Mouse (Mus musculus): ENCODE data around the gene Bnip1. TPM values are rescaled to one million over a fixed set of nuclear protein-coding genes. Genes with fewer than 3 reads are reported as not detected.

Gene Bnip1
- polyA plus RNA-seq, 1 experiment from 2014 or later, result 54.1 TPM

DNA sequence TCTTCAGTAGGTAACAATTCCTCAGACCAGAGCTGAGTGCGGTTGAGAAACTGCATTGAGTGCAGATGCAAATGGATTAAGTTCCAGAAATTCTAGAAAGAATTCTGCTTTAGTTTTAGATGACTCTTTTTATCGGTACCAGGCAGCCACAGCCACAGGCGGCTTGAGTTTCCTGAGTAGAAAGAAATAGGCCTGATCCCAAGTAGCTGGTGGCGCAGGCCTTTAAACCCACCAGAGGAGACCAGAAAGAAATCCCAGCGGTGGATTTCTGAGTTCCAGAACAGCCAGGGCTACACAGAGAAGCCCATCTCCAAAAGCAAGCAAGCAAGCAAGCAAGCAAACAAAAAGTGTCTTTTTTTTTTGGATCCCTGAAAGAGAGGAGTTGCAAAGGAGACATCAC lies 55.5 kb downstream of the Bnip1 start:
- no peak overlapping the region for H3K9ac ChIP-seq (ENCODE audit: low read length)
- WGBS, result 6% methylated on average over 5 of the region's 5 CpGs
- no peaks in the 10 kb centered on the region for H3K9me3 ChIP-seq (ENCODE audit: control insufficient read depth, low read length)
- no peak overlapping the region for H3K4me3 ChIP-seq (ENCODE audit: low read depth, low read length)
- H3K4me1 ChIP-seq (ENCODE audit: control insufficient read depth, insufficient read depth, low read length), result 0 out of 2 replicates have a peak, but pooled peaks cover 3% of the 10 kb centered on the region
- H3K27me3 ChIP-seq (ENCODE audit: control insufficient read depth, insufficient read depth, low read length), result peaks cover 78% of the 10 kb centered on the region
- no peaks in the 10 kb centered on the region for H3K36me3 ChIP-seq (ENCODE audit: control insufficient read depth, insufficient read depth, low read length)
- DNase-seq (ENCODE audit: low spot score, missing footprints), result peak; percentile 88
- ATAC-seq (ENCODE audit: low FRiP score), result no peak
- H3K4me2 ChIP-seq, result no peak overlapping the region
- H3K27ac ChIP-seq (ENCODE audit: low read depth, low read length), result no peak overlapping the region

DNA sequence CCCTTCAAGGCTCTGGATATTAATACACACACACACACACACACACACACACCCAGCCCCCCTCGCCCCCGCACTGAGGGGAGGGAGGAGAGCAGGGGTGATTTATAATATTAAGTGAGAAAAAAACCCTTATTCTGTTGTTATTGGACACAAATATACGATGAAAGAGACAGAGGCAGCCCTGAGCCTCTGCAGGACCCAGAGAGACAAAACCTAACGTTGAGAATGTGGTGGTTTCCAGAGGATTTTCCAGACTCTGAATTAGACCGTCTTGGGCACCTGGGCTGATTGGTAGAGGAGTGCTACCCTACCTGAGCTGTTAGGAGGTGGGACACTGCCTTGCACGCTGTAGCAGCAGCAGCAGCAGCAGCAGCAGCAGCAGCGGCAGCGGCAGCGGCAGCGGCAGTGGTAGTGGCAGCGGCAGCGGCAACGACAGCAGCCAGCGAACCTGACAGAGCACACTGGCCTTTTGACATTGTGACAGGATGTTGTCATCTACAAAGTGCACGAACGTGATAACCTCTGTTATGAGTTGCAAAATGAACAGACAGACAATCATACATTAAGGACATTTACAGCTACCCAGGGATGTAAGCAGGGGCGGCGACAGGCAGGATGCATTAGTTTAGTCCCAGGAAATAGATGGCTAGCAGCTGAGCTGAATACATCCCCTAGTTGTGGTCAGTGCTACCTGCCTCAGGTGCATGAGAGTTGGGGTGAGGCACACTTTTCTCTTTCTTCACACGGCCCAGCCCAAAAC lies 56.1 kb downstream of the Bnip1 start:
- no peaks in the 10 kb centered on the region for H3K36me3 ChIP-seq (ENCODE audit: control insufficient read depth, insufficient read depth, low read length)
- H3K4me2 ChIP-seq, result no peak overlapping the region
- 0 out of 2 replicates have a peak, but pooled peaks cover 3% of the 10 kb centered on the region for H3K4me1 ChIP-seq (ENCODE audit: control insufficient read depth, insufficient read depth, low read length)
- DNase-seq (ENCODE audit: low spot score, missing footprints) (peak; percentile 89), ATAC-seq (ENCODE audit: low FRiP score) (no peak)
- no peak overlapping the region for H3K4me3 ChIP-seq (ENCODE audit: low read depth, low read length)
- peaks cover 84% of the 10 kb centered on the region for H3K27me3 ChIP-seq (ENCODE audit: control insufficient read depth, insufficient read depth, low read length)
- WGBS, result 2% methylated on average over 19 of the region's 19 CpGs
- H3K9me3 ChIP-seq (ENCODE audit: control insufficient read depth, low read length), result no peaks in the 10 kb centered on the region
- H3K9ac ChIP-seq (ENCODE audit: low read length), result no peak overlapping the region
- H3K27ac ChIP-seq (ENCODE audit: low read depth, low read length), result no peak overlapping the region

DNA sequence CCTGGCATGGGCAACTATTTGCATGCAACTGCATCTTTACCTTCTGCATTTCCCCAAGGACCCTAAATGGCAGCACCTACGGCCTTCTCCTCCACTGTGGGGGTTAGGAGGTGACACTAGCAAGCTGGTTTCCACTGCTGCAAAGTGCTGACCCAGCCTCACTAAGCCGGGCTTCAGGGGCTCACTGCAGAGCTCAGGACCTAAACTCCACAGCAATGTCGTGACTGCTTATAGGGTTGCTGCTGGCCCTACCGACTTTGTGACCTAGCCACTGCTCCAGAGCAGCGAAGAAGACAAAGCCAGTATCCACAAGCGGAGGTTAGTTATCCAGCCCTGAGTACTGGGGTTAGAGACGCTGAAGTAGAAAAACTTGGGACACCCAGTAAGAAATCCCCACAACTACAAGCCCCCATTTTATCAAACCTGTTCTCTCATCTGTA lies 56.7 kb downstream of the Bnip1 start:
- Histone ChIP-seq H3K36me3 (ENCODE audit: control insufficient read depth, insufficient read depth, low read length) (no peaks in the 10 kb centered on the region), H3K4me2 (no peak overlapping the region), H3K4me1 (ENCODE audit: control insufficient read depth, insufficient read depth, low read length) (0 out of 2 replicates have a peak, but pooled peaks cover 3% of the 10 kb centered on the region), H3K9me3 (ENCODE audit: control insufficient read depth, low read length) (no peaks in the 10 kb centered on the region), H3K27ac (ENCODE audit: low read depth, low read length) (no peak overlapping the region), H3K27me3 (ENCODE audit: control insufficient read depth, insufficient read depth, low read length) (peaks cover 90% of the 10 kb centered on the region), H3K4me3 (ENCODE audit: low read depth, low read length) (no peak overlapping the region), H3K9ac (ENCODE audit: low read length) (no peak overlapping the region)
- WGBS, result 2% methylated on average over 7 of the region's 7 CpGs
- ATAC-seq (ENCODE audit: low FRiP score), result no peak
- DNase-seq (ENCODE audit: low spot score, missing footprints), result peak; percentile 93

DNA sequence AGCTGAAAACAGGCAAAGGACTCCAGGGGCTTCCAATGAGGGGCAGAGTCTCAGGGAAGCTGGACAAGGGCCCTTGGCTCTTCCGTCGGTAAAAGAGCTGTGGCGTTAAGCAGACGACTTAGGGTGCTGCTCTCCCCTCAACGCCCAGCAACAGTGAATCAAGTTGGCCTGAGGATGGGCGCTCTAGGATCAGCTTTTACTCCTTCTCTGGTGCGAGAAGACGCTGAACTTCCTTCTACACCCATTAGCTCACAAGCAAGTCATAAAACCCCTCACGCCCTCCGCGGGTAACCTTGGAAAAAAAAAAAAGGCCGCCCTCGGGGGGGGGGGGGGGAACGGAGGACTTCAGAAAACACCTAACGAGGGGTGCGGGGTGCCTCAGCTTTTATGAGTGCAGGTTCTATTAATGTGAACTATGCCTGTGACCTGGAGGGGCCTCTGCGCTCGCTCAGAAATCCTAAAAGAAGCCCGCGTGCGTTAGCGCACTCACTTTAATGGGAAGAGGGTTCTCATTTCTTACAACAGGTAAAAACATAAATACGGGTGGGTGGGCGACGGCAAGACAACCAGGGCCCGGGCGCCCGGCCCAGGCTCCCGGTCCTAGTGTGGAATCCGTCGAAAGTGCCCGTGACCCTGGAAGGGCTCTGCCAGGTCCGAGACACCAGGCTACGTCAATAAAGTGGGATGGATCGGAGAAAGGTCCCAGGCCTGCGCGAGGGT lies 57.5 kb downstream of the Bnip1 start:
- Histone ChIP-seq H3K27me3 (ENCODE audit: control insufficient read depth, insufficient read depth, low read length) (peaks cover 97% of the 10 kb centered on the region), H3K27ac (ENCODE audit: low read depth, low read length) (no peak overlapping the region), H3K4me1 (ENCODE audit: control insufficient read depth, insufficient read depth, low read length) (0 out of 2 replicates have a peak, but pooled peaks cover 3% of the 10 kb centered on the region), H3K4me2 (no peak overlapping the region), H3K9ac (ENCODE audit: low read length) (no peak overlapping the region), H3K9me3 (ENCODE audit: control insufficient read depth, low read length) (no peaks in the 10 kb centered on the region), H3K36me3 (ENCODE audit: control insufficient read depth, insufficient read depth, low read length) (no peaks in the 10 kb centered on the region), H3K4me3 (ENCODE audit: low read depth, low read length) (no peak overlapping the region)
- WGBS, result 2% methylated on average over 35 of the region's 37 CpGs
- peak; percentile 91 for DNase-seq (ENCODE audit: low spot score, missing footprints)
- ATAC-seq (ENCODE audit: low FRiP score), result no peak

DNA sequence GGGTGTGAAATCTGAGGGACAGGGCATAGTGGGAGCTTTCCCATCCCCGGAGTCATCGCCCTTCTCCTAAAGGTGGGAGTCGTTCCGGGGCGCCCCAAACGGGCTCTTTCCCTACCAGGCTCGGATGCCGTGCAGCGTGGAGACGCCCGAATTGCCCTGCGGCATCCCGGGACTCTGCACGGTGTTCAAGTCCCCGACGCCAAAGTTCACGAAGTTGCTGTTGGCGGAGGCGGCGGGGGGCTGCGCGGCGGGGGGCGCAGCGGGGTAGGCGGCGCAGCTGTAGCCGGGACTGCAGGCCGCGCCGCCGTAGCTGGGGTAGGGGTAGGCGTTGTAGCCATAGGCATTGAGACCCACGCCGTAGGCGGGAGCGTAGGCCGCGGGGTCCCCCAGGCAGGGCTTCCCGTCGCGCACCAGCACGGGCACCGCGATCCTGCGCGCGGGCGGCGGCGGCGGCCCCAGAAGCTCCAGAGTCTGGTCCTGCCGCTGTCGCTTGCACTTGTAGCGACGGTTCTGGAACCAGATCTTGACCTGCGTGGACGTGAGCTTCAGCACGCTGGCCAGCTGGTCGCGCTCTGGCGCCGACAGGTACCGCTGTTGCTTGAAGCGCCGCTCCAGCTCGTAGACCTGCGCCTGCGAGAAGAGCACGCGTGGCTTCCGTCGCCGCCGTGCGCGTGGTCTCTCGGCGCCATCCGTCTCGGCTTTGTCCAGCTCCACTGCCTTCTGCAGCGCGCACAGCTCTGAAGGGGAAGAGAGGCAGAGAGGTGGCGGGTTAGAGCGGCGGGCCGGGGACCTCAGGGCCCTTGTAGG lies 58.2 kb downstream of the Bnip1 start:
- WGBS, result 1% methylated on average over 87 of the region's 87 CpGs
- Histone ChIP-seq H3K27ac (ENCODE audit: low read depth, low read length) (no peak overlapping the region), H3K9me3 (ENCODE audit: control insufficient read depth, low read length) (no peaks in the 10 kb centered on the region), H3K36me3 (ENCODE audit: control insufficient read depth, insufficient read depth, low read length) (no peaks in the 10 kb centered on the region), H3K4me3 (ENCODE audit: low read depth, low read length) (no peak overlapping the region), H3K27me3 (ENCODE audit: control insufficient read depth, insufficient read depth, low read length) (peaks cover 100% of the 10 kb centered on the region), H3K4me2 (no peak overlapping the region), H3K9ac (ENCODE audit: low read length) (no peak overlapping the region), H3K4me1 (ENCODE audit: control insufficient read depth, insufficient read depth, low read length) (0 out of 2 replicates have a peak, but pooled peaks cover 3% of the 10 kb centered on the region)
- ATAC-seq (ENCODE audit: low FRiP score) (no peak), DNase-seq (ENCODE audit: low spot score, missing footprints) (peak; percentile 95)

DNA sequence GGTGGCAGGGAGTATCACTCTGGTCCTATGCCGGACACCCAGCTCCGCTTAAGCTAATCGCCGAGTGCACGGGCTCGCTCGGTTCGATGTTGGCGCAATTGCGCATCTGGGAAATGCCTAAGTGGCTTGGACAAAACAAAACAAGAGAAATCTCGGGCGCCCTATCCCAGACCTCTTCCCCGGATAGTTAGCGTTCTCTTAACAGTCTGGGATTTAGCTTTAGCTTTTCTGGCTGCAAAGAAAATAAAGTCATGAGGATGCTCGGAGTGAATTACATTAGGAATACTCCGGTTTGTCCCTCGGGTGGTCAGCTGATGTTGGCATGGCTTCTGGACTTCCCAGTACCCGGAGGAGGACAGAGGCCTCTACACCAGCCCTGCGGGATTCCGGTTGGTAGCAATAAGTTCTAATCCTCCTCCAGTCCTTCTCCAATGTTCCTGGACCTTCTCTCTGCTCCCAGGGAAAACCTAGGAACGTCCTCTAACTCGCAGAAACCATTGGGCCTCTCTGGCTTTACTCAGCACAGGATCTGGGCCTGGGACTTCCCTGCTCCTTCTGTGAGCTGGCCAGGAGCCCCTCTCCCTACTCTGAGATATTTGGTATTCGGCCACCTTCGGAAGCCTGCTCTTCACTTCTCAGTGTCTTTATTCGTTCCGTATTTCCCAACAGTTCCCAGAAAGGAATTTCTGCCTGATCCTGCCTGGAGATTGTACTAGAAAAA lies 59.0 kb downstream of the Bnip1 start:
- H3K4me2 ChIP-seq, result no peak overlapping the region
- H3K9me3 ChIP-seq (ENCODE audit: control insufficient read depth, low read length), result no peaks in the 10 kb centered on the region
- no peak overlapping the region for H3K4me3 ChIP-seq (ENCODE audit: low read depth, low read length)
- no peak for ATAC-seq (ENCODE audit: low FRiP score)
- H3K4me1 ChIP-seq (ENCODE audit: control insufficient read depth, insufficient read depth, low read length), result 0 out of 2 replicates have a peak, but pooled peaks cover 3% of the 10 kb centered on the region
- peak; percentile 95 for DNase-seq (ENCODE audit: low spot score, missing footprints)
- peaks cover 100% of the 10 kb centered on the region for H3K27me3 ChIP-seq (ENCODE audit: control insufficient read depth, insufficient read depth, low read length)
- WGBS, result under 1% methylated on average over 26 of the region's 26 CpGs
- H3K9ac ChIP-seq (ENCODE audit: low read length), result no peak overlapping the region
- H3K27ac ChIP-seq (ENCODE audit: low read depth, low read length), result no peak overlapping the region
- H3K36me3 ChIP-seq (ENCODE audit: control insufficient read depth, insufficient read depth, low read length), result no peaks in the 10 kb centered on the region

DNA sequence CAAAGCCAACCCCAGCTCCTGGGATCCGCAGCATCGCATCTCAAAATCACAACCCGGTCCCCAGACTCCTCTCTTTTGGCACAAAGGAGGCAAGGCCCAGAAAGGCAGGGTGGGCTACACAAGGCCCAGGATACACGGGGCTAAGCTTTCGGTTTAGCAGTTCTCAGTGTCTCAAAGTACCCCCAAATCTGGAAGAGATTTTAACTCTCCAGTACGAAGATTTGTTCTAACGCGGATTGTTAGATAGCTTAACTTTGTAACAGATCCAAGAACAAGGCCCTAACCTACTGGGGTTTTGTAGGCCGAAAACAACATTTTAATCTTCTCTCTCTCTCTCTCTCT lies 59.5 kb downstream of the Bnip1 start:
- H3K4me1 ChIP-seq (ENCODE audit: control insufficient read depth, insufficient read depth, low read length), result 0 out of 2 replicates have a peak, but pooled peaks cover 3% of the 10 kb centered on the region
- H3K9ac ChIP-seq (ENCODE audit: low read length), result no peak overlapping the region
- H3K27ac ChIP-seq (ENCODE audit: low read depth, low read length), result no peak overlapping the region
- no peaks in the 10 kb centered on the region for H3K9me3 ChIP-seq (ENCODE audit: control insufficient read depth, low read length)
- H3K27me3 ChIP-seq (ENCODE audit: control insufficient read depth, insufficient read depth, low read length), result peaks cover 100% of the 10 kb centered on the region
- no peaks in the 10 kb centered on the region for H3K36me3 ChIP-seq (ENCODE audit: control insufficient read depth, insufficient read depth, low read length)
- DNase-seq (ENCODE audit: low spot score, missing footprints), result peak; percentile 91
- no peak overlapping the region for H3K4me2 ChIP-seq
- no peak overlapping the region for H3K4me3 ChIP-seq (ENCODE audit: low read depth, low read length)
- ATAC-seq (ENCODE audit: low FRiP score), result no peak
- WGBS, result under 1% methylated on average over 9 of the region's 9 CpGs

DNA sequence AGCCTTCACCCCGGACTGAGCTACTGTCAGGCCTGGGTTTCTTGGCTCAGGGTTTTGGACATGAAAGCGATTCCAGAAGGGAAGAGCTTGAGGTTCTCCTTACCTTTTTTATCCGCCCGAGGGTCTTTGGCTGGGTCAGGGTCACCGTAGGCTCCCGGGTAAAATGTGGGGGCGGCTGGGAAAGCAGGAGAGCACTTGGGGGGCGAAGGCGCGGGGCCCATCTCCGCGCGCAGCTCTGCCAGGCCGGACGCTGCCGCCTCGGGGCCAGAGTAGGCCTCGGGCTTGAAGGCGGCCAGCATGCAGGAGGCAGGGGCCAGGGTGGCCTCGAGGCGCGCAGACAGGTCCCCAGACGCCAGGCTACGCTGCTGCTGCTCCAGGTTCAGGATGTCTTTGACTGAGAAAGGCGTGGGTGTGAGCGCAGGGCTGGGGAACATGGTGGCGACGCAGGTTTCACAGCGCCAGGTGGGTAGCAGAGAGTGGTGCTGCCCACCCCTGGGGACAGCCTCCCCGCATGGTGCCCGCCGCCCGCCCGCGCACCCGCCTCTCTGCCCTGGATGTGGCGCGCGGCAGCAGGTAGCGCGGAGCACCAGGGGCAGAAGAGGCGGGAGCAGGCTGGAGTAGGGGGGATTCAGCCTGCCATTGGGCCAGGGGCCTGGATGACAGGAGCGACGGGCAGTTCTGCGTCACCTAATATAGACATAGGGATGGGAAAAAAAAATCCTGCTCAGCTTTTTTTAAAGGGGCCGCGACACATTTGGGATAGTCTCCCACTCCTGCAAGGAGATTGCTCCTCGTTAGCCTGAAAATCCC lies 60.3 kb downstream of the Bnip1 start:
- WGBS, result under 1% methylated on average over 48 of the region's 48 CpGs
- Histone ChIP-seq H3K4me2 (no peak overlapping the region), H3K36me3 (ENCODE audit: control insufficient read depth, insufficient read depth, low read length) (no peaks in the 10 kb centered on the region), H3K4me3 (ENCODE audit: low read depth, low read length) (no peak overlapping the region), H3K9ac (ENCODE audit: low read length) (no peak overlapping the region), H3K9me3 (ENCODE audit: control insufficient read depth, low read length) (no peaks in the 10 kb centered on the region), H3K27ac (ENCODE audit: low read depth, low read length) (no peak overlapping the region), H3K4me1 (ENCODE audit: control insufficient read depth, insufficient read depth, low read length) (0 out of 2 replicates have a peak, but pooled peaks cover 3% of the 10 kb centered on the region), H3K27me3 (ENCODE audit: control insufficient read depth, insufficient read depth, low read length) (peaks cover 99% of the 10 kb centered on the region)
- peak; percentile 90 for DNase-seq (ENCODE audit: low spot score, missing footprints)
- ATAC-seq (ENCODE audit: low FRiP score), result no peak
